Mouse (Mus musculus) liver, adult 2 months (tissue): ENCODE results near the gene Galnt2. TPM values are rescaled to one million over a fixed set of nuclear protein-coding genes. Genes with fewer than 3 reads are reported as not detected.
A peak's percentile ranks its signal among the peaks of the same experiment; 100 is the strongest.

Experiments
- DNase-seq: peaks from one replicate; pipeline ENCODE4 v3.0.0-alpha.2; 2011; ENCODE audit warnings: low read depth, low spot score; ENCODE audit errors: extremely low read depth
- H3K27ac ChIP-seq: fragments of 200-500 bp; replicated peaks from 2 replicates; pipeline ENCODE4 v1.5.1; 2012; ENCODE audit warnings: low read depth, mild to moderate bottlenecking, control low read depth, inconsistent platforms, low read length; ENCODE audit not compliant: insufficient read depth
- H3K27me3 ChIP-seq: fragments of 200-500 bp; 2 replicates; pipeline ENCODE4 v1.6.1; 2012; ENCODE audit warnings: mild to moderate bottlenecking, moderate library complexity, low read length, inconsistent platforms; ENCODE audit not compliant: control insufficient read depth, insufficient read depth
- H3K36me3 ChIP-seq: fragments of 200-500 bp; 2 replicates; pipeline ENCODE4 v1.6.1; 2012; ENCODE audit warnings: low read length, inconsistent platforms; ENCODE audit not compliant: control insufficient read depth, insufficient read depth
- H3K4me1 ChIP-seq: fragments of 200-500 bp; 2 replicates; pipeline ENCODE4 v1.6.1; 2011; ENCODE audit warnings: low read length; ENCODE audit not compliant: control insufficient read depth, insufficient read depth
- H3K4me3 ChIP-seq: fragments of 200-500 bp; 2 replicates; pipeline ENCODE4 v1.5.1; 2011; ENCODE audit warnings: low read depth, mild to moderate bottlenecking, control low read depth, low read length, moderate library complexity; ENCODE audit not compliant: insufficient read depth
- H3K79me2 ChIP-seq: fragments of 200-500 bp; 2 replicates; pipeline ENCODE4 v1.6.1; 2012; ENCODE audit warnings: inconsistent platforms, mild to moderate bottlenecking, low read length, moderate library complexity; ENCODE audit not compliant: control insufficient read depth, insufficient read depth
- H3K9ac ChIP-seq: fragments of 200-500 bp; 2 replicates; pipeline ENCODE4 v1.6.1; 2012; ENCODE audit warnings: low read depth, mild to moderate bottlenecking, control low read depth, inconsistent platforms, low read length
- CTCF ChIP-seq: fragments of 200-500 bp; IDR thresholded peaks from 2 replicates; pipeline ENCODE4 v1.5.1; 2011; ENCODE audit warnings: low read depth, low read length, control low read depth
- POLR2A ChIP-seq: fragments of 200-500 bp; IDR thresholded peaks from 2 replicates; pipeline ENCODE4 v1.6.1; 2011; ENCODE audit warnings: low read length, control low read depth; ENCODE audit not compliant: insufficient read depth; ENCODE audit errors: extremely low read depth
- WGBS: fragments of 180-500 bp; shearing (Covaris S2); methylation state at CpG from one replicate; pipeline ENCODE4 v1.1.7; 2018; 5-methylcytosine and 5-hydroxymethylcytosine counted together
- polyA plus RNA-seq: library from polyadenylated mRNA; depleted of rRNA; stranded (reverse); fragments of >200 nt; gene quantifications from 2 replicates; pipeline ENCODE4 v1.2.3, GENCODE M21; 2012
- total RNA-seq: library from RNA; depleted of rRNA; stranded (reverse); fragments of >200 nt; gene quantifications from 2 replicates; pipeline ENCODE4 v1.2.3, GENCODE M21; 2014

Gene Galnt2
- total and polyA plus RNA-seq, 2 experiments = 7.3 to 9.3 TPM

DNA sequence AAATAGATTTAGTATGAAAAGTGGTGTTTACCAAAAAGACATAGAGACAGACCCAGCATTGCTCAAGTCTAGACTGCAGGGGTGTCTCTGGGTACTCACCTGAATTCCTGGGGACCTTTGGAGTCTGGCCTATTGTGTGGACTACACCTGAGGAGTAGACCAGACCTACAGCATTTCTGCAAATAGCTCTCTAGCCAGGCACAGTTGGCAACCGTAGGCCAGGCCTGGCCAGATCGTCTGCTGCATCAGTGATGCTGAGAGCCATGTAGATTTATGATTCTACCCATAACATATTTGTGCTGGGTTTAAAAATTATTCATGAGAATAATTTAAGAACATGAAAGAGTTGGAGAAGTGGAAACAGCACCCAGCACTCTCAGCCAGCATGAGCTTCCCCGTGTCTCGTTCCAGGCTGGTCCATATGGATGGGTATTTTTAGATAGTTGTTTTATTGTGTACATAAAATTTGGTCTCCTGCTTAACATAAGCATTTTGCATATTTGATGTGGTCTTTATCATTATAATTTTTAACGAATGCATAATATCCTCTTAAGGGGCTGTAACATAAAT is 58.4 kb downstream of the Galnt2 start:
- 91% methylated on average over 5 of the region's 5 CpGs for WGBS
- H3K4me1 ChIP-seq = peaks cover 10% of the 10 kb centered on the region
- TF ChIP-seq POLR2A (no peak), CTCF (no peak)

DNA sequence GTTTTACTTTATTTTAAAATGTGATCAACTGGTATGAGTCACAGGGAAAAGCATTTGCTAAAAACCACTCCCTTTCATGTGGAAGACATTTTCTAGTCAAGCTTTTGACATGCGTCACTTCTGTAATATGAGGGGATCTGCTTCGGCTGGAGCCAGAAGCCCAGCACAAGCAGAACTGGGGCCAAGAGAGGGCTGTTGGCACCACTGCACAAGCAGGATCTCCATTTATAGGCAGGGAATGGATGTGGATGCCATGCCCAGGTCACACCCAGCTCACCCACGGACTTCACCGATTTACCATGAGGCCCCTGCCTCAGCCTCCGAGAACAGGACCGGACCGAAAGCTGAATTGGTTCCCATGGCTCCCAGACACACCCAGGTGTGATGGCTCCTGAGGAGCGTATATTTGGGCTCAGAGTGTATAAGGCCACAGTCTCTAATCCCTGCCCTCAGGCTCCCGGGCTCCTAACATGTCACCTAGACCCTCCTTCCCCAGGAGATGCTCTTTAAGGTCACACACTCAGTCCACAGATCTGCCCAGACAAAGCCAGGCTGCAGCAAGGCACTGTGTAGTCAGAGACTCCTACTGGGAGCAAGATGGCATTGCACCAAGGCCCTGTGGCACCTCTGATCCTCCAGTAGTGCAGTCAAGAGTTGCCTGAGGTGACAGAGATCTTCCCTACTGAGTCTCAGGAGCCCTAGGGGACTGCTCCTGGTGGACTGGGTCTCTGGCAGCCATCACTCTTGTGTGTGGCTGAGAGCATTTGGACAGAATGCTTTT is 59.9 kb downstream of the Galnt2 start:
- Histone ChIP-seq H3K79me2 (peaks cover 21% of the 10 kb centered on the region; the same call in 1 of the 2 replicates), H3K27me3 (no peaks in the 10 kb centered on the region), H3K4me3 (no peak overlapping the region), H3K9ac (no peak overlapping the region), H3K36me3 (no peaks in the 10 kb centered on the region), H3K27ac (no peak overlapping the region), H3K4me1 (peaks cover 8% of the 10 kb centered on the region)
- TF ChIP-seq CTCF (peak; percentile 65), POLR2A (no peak)
- 93% methylated on average over 9 of the region's 9 CpGs for WGBS
- DNase-seq = no peak

More for the DNA sequence above, 58.4 kb downstream of the Galnt2 start:
- Histone ChIP-seq H3K4me3 (no peak overlapping the region), H3K79me2 (peaks cover 21% of the 10 kb centered on the region; the same call in 1 of the 2 replicates), H3K9ac (no peak overlapping the region), H3K36me3 (no peaks in the 10 kb centered on the region), H3K27me3 (no peaks in the 10 kb centered on the region), H3K27ac (no peak overlapping the region)
- no peak for DNase-seq

DNA sequence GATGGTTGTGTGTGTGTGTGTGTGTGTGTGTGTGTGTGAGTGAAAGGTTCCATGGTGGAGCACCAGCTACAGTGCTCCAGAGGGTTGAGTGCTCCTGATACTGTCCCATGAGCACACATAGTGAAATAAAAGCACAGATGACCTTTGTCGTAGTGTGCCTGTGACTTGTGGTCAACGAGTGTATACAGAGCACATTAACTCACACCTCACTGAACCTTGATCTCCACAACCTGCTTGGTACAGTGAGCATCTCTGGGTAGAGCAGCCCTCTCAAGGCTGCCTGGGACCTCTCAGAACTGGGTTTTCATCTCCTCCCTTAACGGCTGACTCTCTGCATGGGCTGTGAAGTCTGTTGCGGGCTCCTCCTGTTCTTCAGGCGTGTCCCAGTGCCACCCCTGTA is 60.5 kb downstream of the Galnt2 start:
- H3K4me3 ChIP-seq = no peak overlapping the region
- TF ChIP-seq POLR2A (no peak), CTCF (no peak)
- no peak overlapping the region for H3K9ac ChIP-seq
- peaks cover 19% of the 10 kb centered on the region; the same call in 1 of the 2 replicates for H3K79me2 ChIP-seq
- H3K27me3 ChIP-seq = no peaks in the 10 kb centered on the region
- H3K36me3 ChIP-seq = no peaks in the 10 kb centered on the region
- peaks cover 10% of the 10 kb centered on the region for H3K4me1 ChIP-seq
- H3K27ac ChIP-seq = no peak overlapping the region
- WGBS = 63% methylated on average over 5 of the region's 5 CpGs
- DNase-seq = peak; percentile 67

DNA sequence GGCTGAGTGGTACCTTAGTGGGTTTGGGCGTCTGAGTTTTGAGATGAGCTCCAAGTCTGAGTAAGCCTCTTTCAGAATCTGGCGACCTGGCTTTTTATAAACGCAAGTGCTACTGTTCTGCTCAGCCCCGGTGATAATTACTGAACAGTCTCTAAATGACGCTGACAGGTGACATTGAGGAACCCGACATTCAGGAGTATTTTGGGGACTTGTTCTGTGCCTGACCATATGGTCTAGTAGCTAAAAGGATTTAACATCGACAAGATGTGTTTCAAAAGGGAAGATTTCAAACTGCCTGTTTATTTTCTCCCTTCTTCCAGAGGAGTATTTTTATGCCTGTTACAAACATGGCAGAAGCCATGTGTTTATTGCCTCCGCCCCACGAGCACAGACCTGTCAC is 61.8 kb downstream of the Galnt2 start:
- no peak overlapping the region for H3K4me3 ChIP-seq
- H3K27ac ChIP-seq = no peak overlapping the region
- H3K4me1 ChIP-seq = peaks cover 10% of the 10 kb centered on the region
- TF ChIP-seq POLR2A = no peak
- TF ChIP-seq CTCF = no peak
- no peaks in the 10 kb centered on the region for H3K27me3 ChIP-seq
- 94% methylated on average over 9 of the region's 9 CpGs for WGBS
- H3K79me2 ChIP-seq = peaks cover 11% of the 10 kb centered on the region; the same call in 1 of the 2 replicates
- DNase-seq = no peak
- no peaks in the 10 kb centered on the region for H3K36me3 ChIP-seq
- no peak overlapping the region for H3K9ac ChIP-seq

GRCm38 (mm10) chr8:124294425-124294824 is 63.2 kb downstream of the Galnt2 start:
- 73% methylated on average over 6 of the region's 6 CpGs for WGBS
- Histone ChIP-seq H3K27me3 (no peaks in the 10 kb centered on the region), H3K36me3 (no peaks in the 10 kb centered on the region), H3K4me3 (no peak overlapping the region), H3K9ac (no peak overlapping the region), H3K79me2 (peaks cover 15% of the 10 kb centered on the region; the same call in 1 of the 2 replicates), H3K4me1 (peaks cover 10% of the 10 kb centered on the region), H3K27ac (peak overlapping the region; percentile 56)
- no peak for TF ChIP-seq POLR2A
- TF ChIP-seq CTCF = no peak
- no peak for DNase-seq

DNA sequence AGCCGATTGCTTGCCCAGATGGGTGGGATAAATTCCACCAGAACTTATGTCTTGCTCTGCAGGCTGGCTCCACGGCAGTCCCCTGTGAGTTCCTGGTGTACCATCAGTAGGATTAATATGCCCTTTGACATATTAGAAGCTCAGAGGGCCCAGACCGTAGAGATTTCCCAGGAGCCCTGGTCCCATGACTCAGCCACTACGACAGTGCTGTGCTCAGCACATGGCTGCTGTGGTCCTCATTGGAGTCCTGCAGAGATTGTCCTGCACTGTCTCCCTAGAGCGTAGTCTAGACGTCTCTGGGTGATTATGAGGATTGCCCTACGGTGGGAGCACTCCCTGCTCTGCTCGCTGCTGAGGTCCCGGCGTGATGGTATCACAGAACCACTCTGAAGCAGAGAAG is 63.7 kb downstream of the Galnt2 start:
- DNase-seq = no peak
- H3K79me2 ChIP-seq = peaks cover 15% of the 10 kb centered on the region; the same call in 1 of the 2 replicates
- no peaks in the 10 kb centered on the region for H3K36me3 ChIP-seq
- peak overlapping the region; percentile 56 for H3K27ac ChIP-seq
- WGBS = 78% methylated on average over 10 of the region's 10 CpGs
- H3K4me3 ChIP-seq = no peak overlapping the region
- no peak overlapping the region for H3K9ac ChIP-seq
- H3K27me3 ChIP-seq = no peaks in the 10 kb centered on the region
- no peak for TF ChIP-seq POLR2A
- TF ChIP-seq CTCF = no peak
- H3K4me1 ChIP-seq = peaks cover 10% of the 10 kb centered on the region
